Mouse (Mus musculus): ENCODE measurements around the gene Zfp446.

DNA sequence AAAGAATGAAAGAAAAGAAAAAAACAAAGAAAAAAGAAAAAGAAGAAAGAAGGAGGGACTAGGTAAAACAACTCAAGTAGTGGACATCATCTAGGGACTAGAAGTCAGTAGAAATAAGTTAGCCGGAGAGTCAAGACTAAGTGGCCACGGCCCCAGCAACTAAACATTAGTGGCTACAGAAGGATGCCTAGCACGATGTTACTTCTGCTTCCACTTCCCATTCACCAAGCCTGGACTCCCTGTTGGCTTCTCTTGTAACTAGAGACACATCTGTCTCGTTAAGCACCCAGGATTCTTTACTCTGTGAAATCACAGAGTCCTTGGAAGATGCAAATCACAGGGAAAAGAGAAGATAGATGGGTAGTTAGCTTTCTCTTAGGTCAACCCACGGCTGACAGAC is 20.1 kb upstream of the Zfp446 start:
- TF ChIP-seq MAX (IDR thresholded peaks at IDR 0.05; ENCODE audit: low read depth) (no peak), TCF12 (IDR thresholded peaks at IDR 0.05; ENCODE audit: insufficient read depth, poor library complexity, severe bottlenecking) (no peak), TCF3 (IDR thresholded peaks at IDR 0.05; ENCODE audit: insufficient read length, low read depth) (no peak), POLR2A (IDR thresholded peaks at IDR 0.05; ENCODE audit: insufficient read length, low read depth) (no peak), MYOG (IDR thresholded peaks at IDR 0.05; ENCODE audit: control insufficient read depth in 1 of 3, insufficient read depth in 1 of 3, insufficient read length in 2 of 3, low read depth in 2 of 3) (no peak), MYOD1 (IDR thresholded peaks at IDR 0.05; ENCODE audit: control insufficient read depth in 1 of 3, insufficient read length in 2 of 3, low read depth in 2 of 3) (no peak), POLR2AphosphoS2 (IDR thresholded peaks at IDR 0.05; ENCODE audit: insufficient read length, low read depth) (no peak), CEBPB (IDR thresholded peaks at IDR 0.05; ENCODE audit: insufficient read depth, poor library complexity, severe bottlenecking) (no peak), E2F4 (IDR thresholded peaks at IDR 0.05; ENCODE audit: insufficient read depth) (no peak)

Measured in myocyte (in vitro differentiated cells).